Mouse (Mus musculus): ENCODE data around the gene Ddx17.

Gene Ddx17

GRCm38 (mm10) chr15:79546410-79547288, at the start of gene Ddx17:
TSS of gene Ddx17 (minus strand) at chr15:79546741.
- peak; percentile 93 to 98 for DNase-seq (ENCODE audit: low spot score in 2 of 2)

- no peak for DNase-seq (ENCODE audit: low spot score in 2 of 2)
These were observed 35.0 kb upstream of the Ddx17 start for GRCm38 (mm10) chr15:79581581-79581980.

GRCm38 (mm10) chr15:79577671-79578426, 31.3 kb upstream of the Ddx17 start:
- peak; percentile 55 to 58 for DNase-seq (ENCODE audit: low spot score in 2 of 2)

GRCm38 (mm10) chr15:79576947-79577346, 30.4 kb upstream of the Ddx17 start:
- no peak for DNase-seq (ENCODE audit: low spot score in 2 of 2)

- no peak for DNase-seq (ENCODE audit: low spot score in 2 of 2)
These were observed 29.1 kb upstream of the Ddx17 start for GRCm38 (mm10) chr15:79575543-79576222.

- DNase-seq (ENCODE audit: low spot score in 2 of 2) = no peak
These were observed 15.9 kb upstream of the Ddx17 start for GRCm38 (mm10) chr15:79562417-79562816.

GRCm38 (mm10) chr15:79559649-79560048, 13.1 kb upstream of the Ddx17 start:
- no peak for DNase-seq (ENCODE audit: low spot score in 2 of 2)

- DNase-seq (ENCODE audit: low spot score in 2 of 2) = no peak
These were observed 6.0 kb upstream of the Ddx17 start for GRCm38 (mm10) chr15:79552566-79552965.

- no peak for DNase-seq (ENCODE audit: low spot score in 2 of 2)
These were observed 1.7 kb upstream of the Ddx17 start for GRCm38 (mm10) chr15:79548226-79548625.

- DNase-seq (ENCODE audit: low spot score in 2 of 2) = no peak
These were observed 814 bp upstream of the Ddx17 start for GRCm38 (mm10) chr15:79547289-79547820.

GRCm38 (mm10) chr15:79545921-79546399, 581 bp downstream of the Ddx17 start:
- no peak for DNase-seq (ENCODE audit: low spot score in 2 of 2)

- DNase-seq (ENCODE audit: low spot score in 2 of 2) = no peak
These were observed 1.0 kb downstream of the Ddx17 start for GRCm38 (mm10) chr15:79545496-79545895.

GRCm38 (mm10) chr15:79543968-79544367, 2.6 kb downstream of the Ddx17 start:
- DNase-seq (ENCODE audit: low spot score in 2 of 2) = no peak

- no peak for DNase-seq (ENCODE audit: low spot score in 2 of 2)
These were observed 12.7 kb downstream of the Ddx17 start for GRCm38 (mm10) chr15:79533796-79534195.

GRCm38 (mm10) chr15:79529935-79530334, 16.6 kb downstream of the Ddx17 start:
- no peak for DNase-seq (ENCODE audit: low spot score in 2 of 2)

GRCm38 (mm10) chr15:79527991-79528639, 18.4 kb downstream of the Ddx17 start:
- no peak for DNase-seq (ENCODE audit: low spot score in 2 of 2)

- no peak for DNase-seq (ENCODE audit: low spot score in 2 of 2)
These were observed 19.3 kb downstream of the Ddx17 start for GRCm38 (mm10) chr15:79527192-79527591.

- no peak for DNase-seq (ENCODE audit: low spot score in 2 of 2)
These were observed 20.4 kb downstream of the Ddx17 start for GRCm38 (mm10) chr15:79525979-79526768.

GRCm38 (mm10) chr15:79525564-79525963, 21.0 kb downstream of the Ddx17 start:
- DNase-seq (ENCODE audit: low spot score in 2 of 2) = no peak

GRCm38 (mm10) chr15:79519400-79520220, 26.9 kb downstream of the Ddx17 start:
- no peak for DNase-seq (ENCODE audit: low spot score in 2 of 2)
